Mouse (Mus musculus) cerebellum, adult 2 months (tissue): ENCODE results near the gene Gipc1. TPM values are rescaled to one million over a fixed set of nuclear protein-coding genes. Genes with fewer than 3 reads are reported as not detected.

Experiments used
- DNase-seq, 2 experiments: peaks; one replicate each; pipeline ENCODE4 v3.0.0; 2021
- H3K27ac ChIP-seq: fragments of 200-500 bp; 2 replicates; pipeline ENCODE4 v1.5.1; 2012; ENCODE audit warnings: low read length, control low read depth, inconsistent platforms; ENCODE audit not compliant: insufficient read depth
- H3K27me3 ChIP-seq: fragments of 200-500 bp; 2 replicates; pipeline ENCODE4 v1.6.1; 2012; ENCODE audit warnings: inconsistent platforms, mild to moderate bottlenecking, low read length, moderate library complexity; ENCODE audit not compliant: control insufficient read depth, insufficient read depth
- H3K4me1 ChIP-seq: fragments of 200-500 bp; 2 replicates; pipeline ENCODE4 v1.6.1; 2011; ENCODE audit warnings: low read length; ENCODE audit not compliant: control insufficient read depth, insufficient read depth
- H3K4me3 ChIP-seq: fragments of 200-500 bp; replicated peaks from 2 replicates; pipeline ENCODE3; 2011; ENCODE audit warnings: mild to moderate bottlenecking, low read depth, low read length, control low read depth; ENCODE audit not compliant: insufficient read depth
- CTCF ChIP-seq: fragments of 200-500 bp; IDR thresholded peaks from 2 replicates; pipeline ENCODE4 v1.5.1; 2011; ENCODE audit warnings: low read depth, mild to moderate bottlenecking, control low read depth, low read length, moderate library complexity, borderline replicate concordance; ENCODE audit not compliant: insufficient read depth
- POLR2A ChIP-seq: fragments of 200-500 bp; IDR thresholded peaks from 2 replicates; pipeline ENCODE4 v1.6.1; 2011; ENCODE audit warnings: low read length, control low read depth, borderline replicate concordance; ENCODE audit not compliant: insufficient read depth
- WGBS: fragments of 180-500 bp; shearing (Covaris S2); methylation state at CpG from one replicate; pipeline ENCODE4 v1.1.7; 2018; 5-methylcytosine and 5-hydroxymethylcytosine counted together
- polyA plus RNA-seq: library from polyadenylated mRNA; depleted of rRNA; stranded (reverse); fragments of >200 nt; gene quantifications from 2 replicates; pipeline ENCODE4 v1.2.3, GENCODE M21; 2012

Gene Gipc1
- polyA plus RNA-seq, 1 experiment, result 51.3 TPM

GRCm38 (mm10) chr8:83616625-83617024, 35.9 kb upstream of the Gipc1 start:
- Histone ChIP-seq H3K4me1 (no peaks in the 10 kb centered on the region; the same call in 1 of the 2 replicates), H3K27me3 (no peaks in the 10 kb centered on the region), H3K27ac (no peak overlapping the region), H3K4me3 (no peak overlapping the region)
- TF ChIP-seq POLR2A (no peak), CTCF (no peak)
- no peak for DNase-seq

- DNase-seq, result no peak
- Histone ChIP-seq H3K27ac (no peak overlapping the region), H3K27me3 (no peaks in the 10 kb centered on the region), H3K4me3 (no peak overlapping the region), H3K4me1 (no peaks in the 10 kb centered on the region; the same call in 1 of the 2 replicates)
- 77% methylated on average over 2 of the region's 2 CpGs for WGBS
- TF ChIP-seq POLR2A, result no peak
- no peak for TF ChIP-seq CTCF
Observed at GRCm38 (mm10) chr8:83617111-83617510, 35.4 kb upstream of the Gipc1 start.

- WGBS, result 96% methylated on average over 2 of the region's 2 CpGs
- Histone ChIP-seq H3K4me1 (no peaks in the 10 kb centered on the region; the same call in 1 of the 2 replicates), H3K27ac (no peak overlapping the region), H3K27me3 (no peaks in the 10 kb centered on the region), H3K4me3 (no peak overlapping the region)
- no peak for DNase-seq
- TF ChIP-seq CTCF (no peak), POLR2A (no peak)
Observed at GRCm38 (mm10) chr8:83618566-83618965, 33.9 kb upstream of the Gipc1 start.

- H3K27ac ChIP-seq, result no peak overlapping the region
- no peak for DNase-seq
- H3K27me3 ChIP-seq, result no peaks in the 10 kb centered on the region
- H3K4me3 ChIP-seq, result no peak overlapping the region
- 75% methylated on average over 9 of the region's 9 CpGs for WGBS
- no peaks in the 10 kb centered on the region; the same call in 1 of the 2 replicates for H3K4me1 ChIP-seq
- TF ChIP-seq CTCF, result no peak
- TF ChIP-seq POLR2A, result no peak
Observed at GRCm38 (mm10) chr8:83619568-83620285, 32.8 kb upstream of the Gipc1 start.

- no peaks in the 10 kb centered on the region for H3K27me3 ChIP-seq
- H3K4me1 ChIP-seq, result no peaks in the 10 kb centered on the region; the same call in 1 of the 2 replicates
- DNase-seq, result no peak
- no peak overlapping the region for H3K27ac ChIP-seq
- 53% methylated on average over 15 of the region's 15 CpGs for WGBS
- peak overlapping the region; percentile 43 for H3K4me3 ChIP-seq
- no peak for TF ChIP-seq CTCF
- TF ChIP-seq POLR2A, result no peak
Observed at GRCm38 (mm10) chr8:83621691-83622388, 30.6 kb upstream of the Gipc1 start.

GRCm38 (mm10) chr8:83622389-83622989, 30.0 kb upstream of the Gipc1 start:
- Histone ChIP-seq H3K4me3 (peak overlapping the region; percentile 43), H3K4me1 (no peaks in the 10 kb centered on the region; the same call in 1 of the 2 replicates), H3K27ac (no peak overlapping the region), H3K27me3 (no peaks in the 10 kb centered on the region)
- TF ChIP-seq CTCF (peak; percentile 91), POLR2A (0 out of 2 replicates have a peak, but pooled peaks have one; percentile 33)
- 11% methylated on average over 23 of the region's 23 CpGs for WGBS
- DNase-seq, result peak; percentile 89 to 94

GRCm38 (mm10) chr8:83623549-83623948, 28.9 kb upstream of the Gipc1 start:
- 88% methylated on average over 7 of the region's 7 CpGs for WGBS
- no peak for DNase-seq
- TF ChIP-seq POLR2A, result no peak
- no peak for TF ChIP-seq CTCF
- no peak overlapping the region for H3K4me3 ChIP-seq
- H3K27me3 ChIP-seq, result no peaks in the 10 kb centered on the region
- H3K27ac ChIP-seq, result no peak overlapping the region
- H3K4me1 ChIP-seq, result no peaks in the 10 kb centered on the region; the same call in 1 of the 2 replicates

GRCm38 (mm10) chr8:83624739-83625138, 27.7 kb upstream of the Gipc1 start:
- 46% methylated on average over 3 of the region's 3 CpGs for WGBS

More at GRCm38 (mm10) chr8:83624739-83625138, 27.7 kb upstream of the Gipc1 start:
- Histone ChIP-seq H3K4me3 (no peak overlapping the region), H3K4me1 (no peaks in the 10 kb centered on the region; the same call in 1 of the 2 replicates), H3K27ac (no peak overlapping the region), H3K27me3 (no peaks in the 10 kb centered on the region)
- peak; percentile 42 to 44 for DNase-seq
- no peak for TF ChIP-seq POLR2A
- TF ChIP-seq CTCF, result peak; percentile 67
